Mouse (Mus musculus) retina, postnatal 1 day (tissue): ENCODE measurements at regions not wholly inside any gene's neighbourhood (a gene's known extent, or its start where the extent isn't known, plus 50 kb on each side); places are given as distances from the start of the nearest gene placed in this dataset.
"Not testable (repeated sequence)": the region's sequence is repeated elsewhere in the genome, so short reads cannot be mapped to it uniquely, and the experiment has no call there.

Source experiments
- DNase-seq: peaks from one replicate; pipeline ENCODE4 v3.0.0-alpha.2; 2012

GRCm38 (mm10) chr4:53261556-53262140 lies 102.0 kb upstream of the Abca1 start:
- DNase-seq, result no peak

DNA sequence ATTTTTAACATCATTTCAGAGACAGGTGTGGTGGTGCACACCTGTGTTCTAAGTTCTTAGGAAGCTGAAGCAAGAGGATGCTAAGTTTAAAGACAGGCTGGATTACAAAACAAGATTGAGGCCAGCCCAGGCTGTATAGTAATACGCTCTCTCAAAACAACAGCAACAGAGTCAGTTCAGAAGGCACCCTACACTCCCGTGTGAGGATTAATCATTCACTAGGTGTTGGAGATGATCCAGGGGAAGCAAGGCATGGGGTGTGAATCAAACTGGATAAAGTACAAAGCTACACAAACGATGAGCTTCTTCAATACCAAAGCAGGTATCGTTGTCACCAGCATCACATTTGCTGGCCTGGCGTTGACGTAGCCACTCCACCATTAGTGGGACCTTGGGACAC lies 99.3 kb upstream of the Abca1 start:
- no peak for DNase-seq

DNA sequence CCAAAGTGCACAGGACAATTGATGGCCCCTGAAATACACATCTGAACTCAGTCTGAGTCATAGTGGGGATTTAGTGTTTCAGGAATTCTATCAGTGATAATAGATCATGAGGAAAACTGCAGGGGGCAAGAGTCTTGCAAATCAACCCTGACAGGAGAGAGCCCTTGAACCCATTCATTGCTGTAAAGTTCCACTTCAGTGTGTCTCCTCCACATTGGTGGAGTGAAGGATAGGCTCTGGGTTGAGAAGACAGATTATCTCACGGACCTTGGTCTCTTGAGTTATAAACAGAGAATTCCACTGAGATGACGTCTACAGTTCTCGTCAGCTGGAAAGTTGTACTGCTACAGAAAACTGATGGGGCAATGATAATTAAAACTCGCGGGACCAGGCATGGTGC lies 97.3 kb upstream of the Abca1 start:
- no peak for DNase-seq

DNA sequence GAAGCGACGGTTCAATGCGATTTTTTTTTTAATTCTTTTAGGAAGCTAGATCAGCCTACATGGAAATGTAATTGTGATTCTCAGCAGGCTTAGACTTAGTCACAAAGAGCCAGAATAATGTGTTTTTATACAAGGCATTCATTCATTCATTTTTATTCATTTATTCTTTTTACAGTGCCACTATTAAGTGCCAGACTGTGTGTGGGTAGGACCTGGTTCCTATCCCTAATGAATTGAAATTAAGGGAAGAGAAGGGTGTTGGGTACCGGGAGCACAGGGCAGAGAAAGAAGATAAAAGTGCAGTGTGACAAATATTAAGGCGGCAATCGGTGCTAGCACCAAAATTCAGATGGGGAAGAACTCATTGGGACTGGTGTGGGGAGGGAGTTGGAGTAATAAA lies 94.8 kb upstream of the Abca1 start:
- no peak for DNase-seq

DNA sequence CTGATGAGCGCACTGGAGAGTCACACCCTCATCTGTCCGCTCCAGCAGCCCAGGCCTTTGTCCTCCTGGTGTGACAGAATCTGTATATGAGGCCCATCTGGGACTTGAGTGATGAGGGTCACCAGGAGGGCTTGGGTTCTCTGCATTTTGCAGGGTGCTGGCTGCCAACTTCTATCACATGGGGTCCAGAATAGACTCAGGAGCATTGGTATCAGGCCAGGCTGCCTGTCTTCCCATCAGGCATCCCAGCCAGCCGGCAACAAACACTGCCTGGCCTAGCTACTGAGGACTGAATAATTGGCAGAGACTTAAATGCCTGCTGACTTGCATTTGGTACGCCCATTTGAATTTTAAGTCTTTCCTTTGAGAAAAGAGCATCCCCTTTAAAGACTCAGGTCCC lies 94.0 kb upstream of the Abca1 start:
- DNase-seq, result no peak

DNA sequence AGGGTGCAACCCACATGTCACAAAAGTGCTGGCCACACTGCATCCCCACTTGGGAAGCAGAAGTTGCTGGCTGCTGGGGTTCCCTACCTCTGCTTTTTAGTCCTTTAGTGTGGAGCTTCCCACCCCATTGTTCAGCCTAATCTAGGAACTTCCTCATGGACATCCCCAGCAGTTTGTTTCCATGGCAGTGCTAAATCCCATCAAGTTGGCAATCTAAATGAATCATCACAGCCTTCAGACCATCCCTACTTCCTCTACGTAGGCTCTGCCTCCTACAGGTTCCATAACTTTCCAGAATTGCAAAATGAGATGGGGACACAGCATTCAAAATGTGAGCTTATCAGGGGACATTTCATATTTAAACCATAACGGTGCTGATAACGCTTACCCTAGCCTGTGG lies 90.6 kb upstream of the Abca1 start:
- DNase-seq, result no peak

DNA sequence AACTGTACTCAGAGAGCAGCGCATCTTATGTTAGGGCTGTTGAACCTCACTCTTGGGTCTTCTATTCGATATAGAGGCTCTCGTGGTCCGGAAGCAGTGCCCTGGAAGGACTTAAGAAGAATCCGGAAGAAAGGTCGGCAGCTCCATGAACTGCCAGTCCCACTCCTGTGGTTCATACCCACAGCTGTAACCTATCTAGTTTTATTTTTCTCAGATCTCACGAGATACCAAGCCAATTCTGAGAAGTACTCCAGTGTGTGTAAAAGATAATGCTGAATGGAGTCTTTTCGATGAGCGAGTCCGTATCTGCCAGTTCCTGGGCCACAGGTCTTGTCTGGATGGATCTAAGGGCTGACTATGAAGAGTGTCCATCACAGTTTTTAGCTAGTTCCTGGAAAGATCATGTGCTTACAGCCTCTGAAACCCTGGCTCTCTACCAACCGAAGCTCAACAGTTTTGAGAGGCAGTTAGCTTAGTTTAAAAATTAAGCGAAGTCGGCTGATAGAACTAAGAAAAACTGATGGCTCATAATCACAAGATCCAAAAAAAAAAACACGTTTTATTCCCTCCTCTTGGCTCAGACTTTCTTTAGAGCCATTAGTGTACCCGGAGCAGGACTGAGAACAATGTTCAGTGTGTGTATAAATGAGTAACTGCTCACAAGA lies 86.5 kb upstream of the Abca1 start:
- no peak for DNase-seq

DNA sequence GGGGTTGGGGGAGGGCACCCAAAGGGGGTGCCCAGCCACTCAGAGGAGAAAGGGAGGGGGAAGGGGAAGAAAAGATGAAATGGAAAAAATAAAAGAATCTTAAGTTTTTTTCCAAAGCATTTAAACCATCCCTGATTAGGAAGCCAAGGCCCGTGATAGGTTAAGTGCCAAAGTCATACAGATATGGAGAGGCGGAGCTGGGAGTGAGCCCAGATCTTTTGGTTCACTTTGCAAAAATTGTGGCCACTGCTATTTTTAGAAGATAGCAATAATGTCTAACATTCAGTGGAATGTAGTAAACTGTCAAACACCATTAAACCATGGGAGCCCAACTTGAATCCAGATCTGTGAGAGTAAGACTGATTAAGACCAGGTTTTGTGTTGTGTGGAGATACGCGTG lies 85.9 kb upstream of the Abca1 start:
- DNase-seq, result no peak

- DNase-seq, result not testable (repeated sequence)
Measured at GRCm38 (mm10) chr4:53243473-53243872, 83.8 kb upstream of the Abca1 start.

DNA sequence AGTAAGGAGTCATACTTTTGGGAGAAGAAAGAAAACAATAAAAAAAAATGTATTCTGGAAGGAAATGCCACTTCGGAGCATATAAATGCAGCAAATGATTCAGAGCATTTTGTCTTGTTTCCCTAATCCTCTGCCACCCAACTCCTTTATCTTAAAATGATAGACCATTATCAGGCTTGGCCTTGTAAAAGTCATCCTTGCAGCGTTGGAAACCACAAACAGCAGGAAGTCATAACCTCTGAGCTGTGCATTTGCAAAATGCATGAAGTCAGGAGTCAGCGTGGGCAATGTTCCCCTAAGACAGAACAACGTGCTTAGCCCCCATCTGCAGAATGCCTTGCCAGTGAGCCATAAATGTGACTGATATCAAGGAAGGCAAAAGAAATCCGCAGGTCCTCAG lies 80.2 kb upstream of the Abca1 start:
- DNase-seq, result no peak

DNA sequence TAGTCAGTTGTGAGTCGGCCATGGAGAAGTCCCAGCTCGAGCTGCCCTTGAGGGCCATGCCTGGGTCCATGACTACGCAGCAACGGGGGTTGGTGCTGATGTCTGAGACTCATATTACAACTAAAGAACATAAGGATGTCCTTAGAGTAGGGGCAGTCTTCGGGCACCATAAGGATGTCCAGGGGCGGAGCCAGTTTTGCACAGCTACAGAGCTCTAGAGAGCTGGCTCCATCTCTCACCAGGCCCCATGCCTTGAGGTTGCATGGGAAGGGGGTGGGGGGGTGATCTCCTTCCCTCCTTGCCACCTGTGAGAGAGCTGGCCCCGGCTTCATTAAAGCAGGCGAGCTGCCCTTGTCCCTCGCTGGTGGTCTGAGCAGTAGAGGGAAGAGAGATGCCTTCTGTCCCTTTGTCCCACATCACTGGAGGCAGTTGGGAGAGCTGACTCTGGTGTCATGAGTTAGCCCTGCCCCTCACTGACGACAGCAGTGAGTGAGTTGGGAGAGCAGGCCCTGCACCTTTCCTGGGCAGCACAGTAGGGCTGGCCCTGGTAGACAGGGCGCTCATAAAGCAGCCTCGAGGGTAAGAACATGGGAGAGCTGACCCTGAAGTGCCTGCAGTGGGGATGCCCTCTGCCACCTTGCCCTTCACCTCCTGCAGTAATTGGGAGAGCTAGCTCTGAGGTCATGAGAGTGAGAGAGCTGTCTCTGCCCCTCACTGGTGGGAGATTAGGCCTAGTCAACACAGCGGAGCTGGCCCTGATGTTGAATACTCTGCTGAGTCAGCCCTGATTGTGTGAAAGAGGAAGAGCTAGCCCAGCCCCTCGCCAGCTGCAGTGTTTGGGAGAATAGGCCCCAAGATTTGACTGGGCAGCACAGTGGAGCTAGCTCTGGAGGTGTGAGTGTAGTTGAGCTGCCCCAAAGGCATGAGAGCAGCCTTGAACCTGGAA lies 78.9 kb upstream of the Abca1 start:
- DNase-seq, result no peak

DNA sequence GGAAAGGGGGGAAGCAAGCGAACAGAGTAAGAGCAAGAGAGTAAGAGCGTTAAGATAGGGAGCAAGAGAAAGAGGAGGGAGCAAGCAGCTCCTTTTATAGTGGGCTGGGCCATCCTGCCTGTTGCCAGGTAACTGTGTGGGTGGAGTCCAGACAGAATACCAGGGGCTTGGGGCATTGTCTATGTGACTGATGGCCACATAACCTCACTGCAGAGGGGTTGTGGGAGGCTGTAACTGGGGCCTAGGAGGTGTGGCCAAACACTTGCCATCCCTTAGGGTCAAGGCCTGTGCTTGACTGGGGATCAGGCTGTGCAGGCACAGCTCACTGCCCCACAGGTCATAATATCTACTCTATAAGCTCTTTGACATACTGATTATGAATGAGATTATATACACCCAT lies 76.2 kb upstream of the Abca1 start:
- no peak for DNase-seq

DNA sequence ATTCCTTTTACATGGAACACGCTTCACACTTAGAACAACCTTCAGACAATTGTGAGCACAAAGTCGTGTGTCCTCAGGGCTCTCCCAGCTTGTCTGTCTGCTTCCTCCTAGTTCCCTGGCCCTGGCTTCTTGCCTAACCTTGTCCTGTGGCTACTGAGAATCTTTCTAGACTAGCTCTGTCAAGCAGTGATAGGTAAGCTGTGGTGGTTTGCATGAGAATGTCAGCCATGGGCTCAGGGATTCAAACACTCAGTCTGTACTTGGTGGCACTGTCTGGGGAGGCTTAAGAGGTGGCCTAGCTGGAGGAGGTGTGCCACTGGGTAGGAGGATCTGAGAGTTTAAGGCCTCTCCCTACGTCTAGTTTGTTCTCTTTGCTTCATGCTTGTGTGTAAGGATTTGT lies 72.7 kb upstream of the Abca1 start:
- no peak for DNase-seq

DNA sequence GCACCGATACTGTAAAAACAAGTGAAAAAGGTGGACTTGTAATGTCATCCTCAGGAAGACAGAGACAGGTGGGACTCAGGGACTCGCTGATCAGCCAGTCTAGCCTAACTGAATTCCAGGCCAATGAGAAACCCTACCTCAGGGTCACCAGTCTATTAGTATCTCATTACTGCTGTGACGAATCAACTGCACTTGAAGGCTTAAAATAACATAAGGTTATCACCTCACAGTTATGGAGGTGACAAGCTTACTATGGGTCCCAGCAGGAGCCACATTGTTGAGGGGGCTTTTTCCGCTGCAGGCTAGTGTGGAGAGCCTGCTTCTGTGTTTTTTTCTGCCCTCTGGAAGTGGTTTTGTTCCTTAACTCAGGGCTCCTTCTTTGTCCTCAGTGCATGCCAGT lies 72.2 kb upstream of the Abca1 start:
- no peak for DNase-seq

DNA sequence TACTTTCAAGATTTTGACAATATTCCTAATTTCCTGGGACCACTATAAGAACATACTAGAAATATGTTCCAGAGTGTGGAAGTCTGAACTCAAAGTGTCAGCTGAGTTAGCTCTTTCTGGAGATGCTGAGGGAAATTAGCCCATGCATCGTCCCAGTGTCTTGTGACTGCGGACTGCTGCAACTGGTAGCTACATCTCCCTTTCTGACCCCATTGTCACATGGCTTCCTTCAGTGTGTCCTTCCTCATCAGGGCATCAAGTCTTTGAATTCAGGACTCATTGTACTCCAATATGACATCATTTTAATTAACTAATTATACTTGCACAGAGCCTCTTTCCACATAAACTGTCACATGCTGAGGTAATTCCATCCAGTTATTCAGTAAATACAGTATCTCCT lies 71.4 kb upstream of the Abca1 start:
- peak; percentile 69 for DNase-seq

DNA sequence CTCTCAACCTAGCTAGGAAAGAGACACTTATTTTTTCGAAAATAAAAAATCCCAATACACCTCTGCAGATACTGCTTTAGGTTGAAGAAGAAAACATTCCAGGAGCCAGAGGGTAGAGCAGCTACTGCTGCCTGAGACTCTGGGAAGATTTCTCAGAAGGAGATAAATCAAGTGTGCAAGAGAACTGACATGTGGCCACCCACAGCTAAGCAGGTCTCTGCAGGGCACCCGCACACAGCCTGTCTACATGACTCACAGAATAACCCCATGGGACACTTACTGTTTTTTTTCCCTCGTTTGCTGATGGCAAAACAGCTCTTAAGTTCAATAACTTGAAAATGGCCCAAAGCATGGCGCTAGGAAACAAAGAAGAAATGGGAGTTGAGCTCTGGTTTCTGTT lies 68.7 kb upstream of the Abca1 start:
- DNase-seq, result no peak

DNA sequence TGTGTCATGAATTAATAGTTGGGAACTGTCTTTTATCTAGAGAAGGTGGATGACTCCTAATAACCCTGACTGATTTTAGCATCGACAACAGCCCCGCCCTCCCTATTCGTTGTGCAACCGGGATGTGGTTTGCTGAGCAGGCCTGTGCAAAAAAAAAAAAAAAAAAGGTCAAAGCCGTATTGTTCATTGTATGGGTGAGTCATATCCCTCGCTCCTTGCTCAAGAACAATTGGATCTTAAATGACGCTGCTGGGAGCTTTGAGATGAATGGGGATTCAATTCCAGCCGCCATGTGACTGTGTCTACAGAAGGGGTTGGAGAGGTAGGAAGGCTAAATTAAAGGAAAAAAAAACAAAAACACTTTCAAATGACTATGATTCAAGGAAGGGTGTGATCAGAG lies 68.1 kb upstream of the Abca1 start:
- DNase-seq, result peak; percentile 82

- no peak for DNase-seq
Measured at GRCm38 (mm10) chr4:53227071-53227470, 67.4 kb upstream of the Abca1 start.

DNA sequence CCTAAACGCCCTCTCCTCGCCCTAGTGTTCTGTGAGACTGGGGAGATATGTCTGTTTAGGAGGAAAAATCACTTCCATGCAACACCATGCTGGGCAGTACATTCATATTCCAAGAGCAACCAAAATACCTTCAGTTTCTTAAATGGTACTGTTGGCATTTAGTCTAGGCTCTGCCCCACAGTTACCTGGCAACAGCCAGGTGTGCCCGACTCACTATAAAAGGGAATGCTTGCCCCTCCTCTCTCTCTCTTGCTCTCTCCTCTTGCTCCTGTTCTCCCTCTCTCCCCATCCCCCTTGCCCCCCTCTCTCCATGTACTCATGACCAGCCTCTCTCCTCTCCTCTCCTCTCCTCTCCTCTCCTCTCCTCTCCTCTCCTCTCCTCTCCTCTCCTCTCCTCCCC lies 66.7 kb upstream of the Abca1 start:
- no peak for DNase-seq

DNA sequence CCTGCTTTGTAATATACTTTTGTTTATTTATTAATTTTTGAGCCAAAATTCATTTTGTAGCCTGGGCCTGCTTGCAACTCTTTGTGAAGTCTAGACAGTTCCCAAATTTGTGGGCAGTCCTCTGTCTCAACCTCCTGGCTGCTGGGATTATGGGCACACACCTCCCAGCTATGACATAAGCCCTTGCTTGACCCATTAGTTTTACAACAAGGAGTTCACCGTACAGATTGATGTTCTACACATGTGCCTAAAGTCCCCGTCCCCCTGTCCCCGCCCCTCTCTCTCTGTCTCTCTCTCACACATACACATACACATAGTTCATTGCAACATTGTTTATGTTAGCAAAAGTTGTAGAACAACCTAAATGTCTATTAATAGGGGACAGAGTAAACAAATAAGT lies 63.7 kb upstream of the Abca1 start:
- no peak for DNase-seq

- DNase-seq, result no peak
Measured at GRCm38 (mm10) chr4:53220809-53221208, 61.1 kb upstream of the Abca1 start.

- no peak for DNase-seq
Measured at GRCm38 (mm10) chr4:53219351-53219750, 59.7 kb upstream of the Abca1 start.

- DNase-seq, result no peak
Measured at GRCm38 (mm10) chr4:53218752-53219151, 59.1 kb upstream of the Abca1 start.

DNA sequence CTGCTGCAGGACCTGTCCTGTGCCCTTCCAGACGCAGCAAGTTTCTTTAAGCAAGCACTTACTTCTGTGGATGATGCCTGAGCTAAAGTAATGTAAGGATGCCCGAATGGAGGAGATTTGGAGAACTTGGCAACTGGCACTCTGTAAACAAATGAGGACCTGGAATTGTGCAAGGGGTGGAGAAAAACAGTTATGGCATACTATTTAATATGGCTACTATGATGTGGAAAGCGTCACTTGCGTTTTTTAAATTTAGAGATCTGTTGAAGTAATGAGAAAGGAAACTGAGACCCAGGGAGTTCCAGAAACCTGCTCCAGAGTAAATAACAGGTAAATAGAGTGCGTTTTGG lies 58.6 kb upstream of the Abca1 start:
- no peak for DNase-seq
